Mouse (Mus musculus): ENCODE measurements at regions not wholly inside any gene's neighbourhood (a gene's known extent, or its start where the extent isn't known, plus 50 kb on each side); places are given as distances from the start of the nearest gene placed in this dataset.

- H3K9ac ChIP-seq: no peak overlapping the region
- WGBS: 49% methylated on average over 2 of the region's 2 CpGs
- H3K27me3 ChIP-seq: no peaks in the 10 kb centered on the region
- ATAC-seq (ENCODE audit: low FRiP score, low read depth): no peak
- H3K4me2 ChIP-seq (replicated peaks): no peak overlapping the region
- H3K4me3 ChIP-seq: no peak overlapping the region
- H3K36me3 ChIP-seq: no peaks in the 10 kb centered on the region
- no peaks in the 10 kb centered on the region for H3K4me1 ChIP-seq
- no peak overlapping the region for H3K27ac ChIP-seq
- no peaks in the 10 kb centered on the region for H3K9me3 ChIP-seq
These were observed 534.7 kb downstream of the Zfp619 start for GRCm38 (mm10) chr7:40052255-40052654.

- Histone ChIP-seq H3K9me3 (no peaks in the 10 kb centered on the region), H3K4me2 (replicated peaks) (no peak overlapping the region), H3K27ac (no peak overlapping the region), H3K27me3 (no peaks in the 10 kb centered on the region), H3K4me1 (no peaks in the 10 kb centered on the region), H3K36me3 (no peaks in the 10 kb centered on the region), H3K9ac (no peak overlapping the region), H3K4me3 (no peak overlapping the region)
- WGBS: 44% methylated on average over 4 of the region's 4 CpGs
- no peak for ATAC-seq (ENCODE audit: low FRiP score, low read depth)
These were observed 541.3 kb downstream of the Zfp619 start for GRCm38 (mm10) chr7:40058836-40059235.

- Histone ChIP-seq H3K9me3 (no peaks in the 10 kb centered on the region), H3K9ac (no peak overlapping the region), H3K27ac (no peak overlapping the region), H3K27me3 (no peaks in the 10 kb centered on the region), H3K4me3 (no peak overlapping the region), H3K4me1 (no peaks in the 10 kb centered on the region), H3K4me2 (replicated peaks) (no peak overlapping the region), H3K36me3 (no peaks in the 10 kb centered on the region)
- ATAC-seq (ENCODE audit: low FRiP score, low read depth): no peak
- WGBS: 52% methylated on average over 2 of the region's 2 CpGs
These were observed 547.1 kb downstream of the Zfp619 start for GRCm38 (mm10) chr7:40064631-40065030.

GRCm38 (mm10) chr7:40065526-40065925 is 548.0 kb downstream of the Zfp619 start:
- WGBS: 67% methylated on average over 6 of the region's 6 CpGs
- H3K4me3 ChIP-seq: no peak overlapping the region
- H3K9me3 ChIP-seq: no peaks in the 10 kb centered on the region
- no peak overlapping the region for H3K4me2 ChIP-seq (replicated peaks)
- H3K4me1 ChIP-seq: no peaks in the 10 kb centered on the region
- H3K36me3 ChIP-seq: no peaks in the 10 kb centered on the region
- H3K27me3 ChIP-seq: no peaks in the 10 kb centered on the region
- no peak overlapping the region for H3K9ac ChIP-seq
- H3K27ac ChIP-seq: no peak overlapping the region
- ATAC-seq (ENCODE audit: low FRiP score, low read depth): no peak

- 60% methylated on average over 1 of the region's 1 CpGs for WGBS
- Histone ChIP-seq H3K4me2 (replicated peaks) (no peak overlapping the region), H3K9me3 (no peaks in the 10 kb centered on the region), H3K4me3 (no peak overlapping the region), H3K9ac (no peak overlapping the region), H3K27ac (no peak overlapping the region), H3K36me3 (no peaks in the 10 kb centered on the region), H3K27me3 (no peaks in the 10 kb centered on the region), H3K4me1 (no peaks in the 10 kb centered on the region)
- ATAC-seq (ENCODE audit: low FRiP score, low read depth): no peak
These were observed 549.8 kb downstream of the Zfp619 start for GRCm38 (mm10) chr7:40067378-40067777.

GRCm38 (mm10) chr7:40071313-40071712 is 553.7 kb downstream of the Zfp619 start:
- no peak for ATAC-seq (ENCODE audit: low FRiP score, low read depth)
- no peak overlapping the region for H3K9ac ChIP-seq
- WGBS: 79% methylated on average over 2 of the region's 2 CpGs
- H3K9me3 ChIP-seq: no peaks in the 10 kb centered on the region
- H3K4me3 ChIP-seq: no peak overlapping the region
- H3K27ac ChIP-seq: no peak overlapping the region
- no peaks in the 10 kb centered on the region for H3K27me3 ChIP-seq
- no peak overlapping the region for H3K4me2 ChIP-seq (replicated peaks)
- H3K36me3 ChIP-seq: no peaks in the 10 kb centered on the region
- no peaks in the 10 kb centered on the region for H3K4me1 ChIP-seq

- Histone ChIP-seq H3K9ac (no peak overlapping the region), H3K36me3 (no peaks in the 10 kb centered on the region), H3K27me3 (no peaks in the 10 kb centered on the region), H3K9me3 (no peaks in the 10 kb centered on the region), H3K4me1 (no peaks in the 10 kb centered on the region), H3K4me2 (replicated peaks) (no peak overlapping the region), H3K27ac (no peak overlapping the region), H3K4me3 (no peak overlapping the region)
- WGBS: 85% methylated on average over 1 of the region's 1 CpGs
- no peak; the same call in 1 of the 2 replicates for ATAC-seq (ENCODE audit: low FRiP score, low read depth)
These were observed 554.9 kb downstream of the Zfp619 start for GRCm38 (mm10) chr7:40072478-40072877.

- 56% methylated on average over 2 of the region's 2 CpGs for WGBS
- Histone ChIP-seq H3K4me3 (no peak overlapping the region), H3K27me3 (no peaks in the 10 kb centered on the region), H3K27ac (no peak overlapping the region), H3K36me3 (no peaks in the 10 kb centered on the region), H3K4me1 (no peaks in the 10 kb centered on the region), H3K9me3 (no peaks in the 10 kb centered on the region), H3K9ac (no peak overlapping the region), H3K4me2 (replicated peaks) (no peak overlapping the region)
- ATAC-seq (ENCODE audit: low FRiP score, low read depth): no peak
These were observed 568.7 kb downstream of the Zfp619 start for GRCm38 (mm10) chr7:40086236-40086635.

- 80% methylated on average over 2 of the region's 2 CpGs for WGBS
- no peak overlapping the region for H3K9ac ChIP-seq
- no peak overlapping the region for H3K27ac ChIP-seq
- H3K4me1 ChIP-seq: no peaks in the 10 kb centered on the region
- no peak for ATAC-seq (ENCODE audit: low FRiP score, low read depth)
- H3K36me3 ChIP-seq: no peaks in the 10 kb centered on the region
- H3K4me2 ChIP-seq (replicated peaks): no peak overlapping the region
- no peaks in the 10 kb centered on the region for H3K9me3 ChIP-seq
- H3K4me3 ChIP-seq: no peak overlapping the region
- no peaks in the 10 kb centered on the region for H3K27me3 ChIP-seq
These were observed 579.5 kb downstream of the Zfp619 start for GRCm38 (mm10) chr7:40097094-40097493.

- H3K9me3 ChIP-seq: no peaks in the 10 kb centered on the region
- no peaks in the 10 kb centered on the region for H3K36me3 ChIP-seq
- 82% methylated on average over 7 of the region's 7 CpGs for WGBS
- no peak for ATAC-seq (ENCODE audit: low FRiP score, low read depth)
- H3K4me3 ChIP-seq: no peak overlapping the region
- H3K27ac ChIP-seq: no peak overlapping the region
- no peaks in the 10 kb centered on the region for H3K27me3 ChIP-seq
- no peaks in the 10 kb centered on the region for H3K4me1 ChIP-seq
- no peak overlapping the region for H3K4me2 ChIP-seq (replicated peaks)
- H3K9ac ChIP-seq: no peak overlapping the region
These were observed 585.7 kb downstream of the Zfp619 start for GRCm38 (mm10) chr7:40103057-40103945.

- no peak overlapping the region for H3K9ac ChIP-seq
- 0 out of 2 replicates have a peak, but pooled peaks cover 2% of the 10 kb centered on the region for H3K9me3 ChIP-seq
- H3K4me3 ChIP-seq: no peak overlapping the region
- H3K27ac ChIP-seq: no peak overlapping the region
- H3K4me2 ChIP-seq (replicated peaks): no peak overlapping the region
- no peaks in the 10 kb centered on the region for H3K36me3 ChIP-seq
- H3K4me1 ChIP-seq: no peaks in the 10 kb centered on the region
- H3K27me3 ChIP-seq: no peaks in the 10 kb centered on the region
- 78% methylated on average over 4 of the region's 4 CpGs for WGBS
- no peak for ATAC-seq (ENCODE audit: low FRiP score, low read depth)
These were observed 625.3 kb downstream of the Zfp619 start for GRCm38 (mm10) chr7:40142906-40143305.

GRCm38 (mm10) chr7:40144431-40144830 is 626.9 kb downstream of the Zfp619 start:
- no peak overlapping the region for H3K9ac ChIP-seq
- no peak for ATAC-seq (ENCODE audit: low FRiP score, low read depth)
- no peak overlapping the region for H3K27ac ChIP-seq
- H3K9me3 ChIP-seq: 0 out of 2 replicates have a peak, but pooled peaks cover 2% of the 10 kb centered on the region
- no peaks in the 10 kb centered on the region for H3K27me3 ChIP-seq
- 75% methylated on average over 1 of the region's 1 CpGs for WGBS
- H3K4me1 ChIP-seq: no peaks in the 10 kb centered on the region
- H3K36me3 ChIP-seq: no peaks in the 10 kb centered on the region
- H3K4me3 ChIP-seq: no peak overlapping the region
- no peak overlapping the region for H3K4me2 ChIP-seq (replicated peaks)

- Histone ChIP-seq H3K9me3 (no peaks in the 10 kb centered on the region), H3K4me3 (no peak overlapping the region), H3K4me2 (replicated peaks) (no peak overlapping the region), H3K27me3 (no peaks in the 10 kb centered on the region), H3K36me3 (no peaks in the 10 kb centered on the region), H3K27ac (no peak overlapping the region), H3K9ac (no peak overlapping the region), H3K4me1 (no peaks in the 10 kb centered on the region)
- 79% methylated on average over 2 of the region's 2 CpGs for WGBS
- no peak for ATAC-seq (ENCODE audit: low FRiP score, low read depth)
These were observed 660.0 kb downstream of the Zfp619 start for GRCm38 (mm10) chr7:40177570-40177969.

Data from limb, embryonic 13.5 days (tissue).